Mouse (Mus musculus) kidney, postnatal 4 days (tissue): Measurements from ENCODE around the gene Slc39a1.
"Not testable (repeated sequence)": the region's sequence is repeated elsewhere in the genome, so short reads cannot be mapped to it uniquely, and the experiment has no call there.

ENCODE experiments used
- DNase-seq, 2 experiments: peaks; one replicate each; pipeline ENCODE4 v3.0.0; 2021; ENCODE audit warnings: mixed read lengths in 2 of 2

Slc39a1 gene

DNA sequence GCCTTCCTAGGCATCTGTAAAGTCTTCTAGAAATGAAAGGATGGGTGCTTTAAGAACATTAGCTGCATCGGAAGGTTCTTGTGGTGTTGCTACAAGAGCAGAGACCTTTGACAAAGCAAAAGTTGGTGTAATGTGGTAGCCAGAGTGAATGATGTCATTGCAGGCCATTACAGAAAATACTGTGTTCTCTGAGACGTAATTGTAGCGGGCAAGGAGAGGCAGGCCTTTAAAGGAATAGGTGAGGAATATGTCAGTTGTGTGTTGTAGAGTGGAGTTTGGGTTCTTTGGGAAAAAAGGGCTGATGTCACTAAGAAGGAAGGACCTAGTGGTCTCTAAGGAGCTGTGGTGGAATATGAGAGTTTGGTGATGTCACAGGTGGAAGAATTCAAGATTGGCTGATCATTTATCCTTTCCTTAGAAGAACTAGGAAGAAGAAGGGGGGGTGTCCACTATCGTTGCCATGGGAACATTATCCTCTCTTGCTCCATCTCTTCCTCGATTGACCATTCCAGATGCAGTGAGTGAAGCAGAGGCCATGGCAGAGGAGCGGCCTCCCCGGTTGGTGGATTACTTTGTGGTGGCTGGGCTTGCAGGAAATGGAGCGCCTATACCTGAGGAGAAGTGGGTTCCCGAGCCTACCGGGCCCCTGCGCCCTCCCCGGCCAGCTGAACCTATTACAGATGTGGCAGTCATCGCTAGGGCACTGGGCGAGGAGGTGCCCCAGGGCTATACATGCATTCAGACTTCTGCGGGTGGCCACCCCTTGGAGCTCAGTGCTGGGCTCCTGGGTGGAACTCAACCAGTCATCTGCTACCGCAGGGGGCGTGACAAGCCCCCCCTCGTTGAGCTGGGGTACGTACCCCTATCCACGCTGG is 19.2 kb downstream of the Slc39a1 start:
- DNase-seq, result no peak

DNA sequence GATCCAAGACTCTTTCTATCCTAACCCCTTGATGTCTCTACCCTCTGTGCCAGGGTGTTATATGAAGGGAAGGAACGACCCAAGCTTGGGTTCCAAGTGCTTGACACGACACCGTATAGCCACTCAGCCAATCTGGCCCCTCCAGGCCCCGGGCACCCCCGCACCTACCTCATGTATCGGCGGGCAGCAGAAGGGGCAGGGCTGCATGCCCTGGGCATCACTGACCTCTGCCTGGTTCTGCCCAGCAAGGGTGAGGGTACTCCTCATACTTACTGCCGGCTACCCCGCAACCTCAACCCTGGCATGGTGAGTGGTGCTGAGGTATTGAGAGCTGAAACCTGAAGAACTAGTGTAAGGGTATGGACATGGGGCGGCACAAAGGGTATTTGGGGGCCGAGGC is 20.2 kb downstream of the Slc39a1 start:
- no peak for DNase-seq

- DNase-seq, result no peak
These were observed 21.0 kb downstream of the Slc39a1 start for GRCm38 (mm10) chr3:90268971-90269370.

DNA sequence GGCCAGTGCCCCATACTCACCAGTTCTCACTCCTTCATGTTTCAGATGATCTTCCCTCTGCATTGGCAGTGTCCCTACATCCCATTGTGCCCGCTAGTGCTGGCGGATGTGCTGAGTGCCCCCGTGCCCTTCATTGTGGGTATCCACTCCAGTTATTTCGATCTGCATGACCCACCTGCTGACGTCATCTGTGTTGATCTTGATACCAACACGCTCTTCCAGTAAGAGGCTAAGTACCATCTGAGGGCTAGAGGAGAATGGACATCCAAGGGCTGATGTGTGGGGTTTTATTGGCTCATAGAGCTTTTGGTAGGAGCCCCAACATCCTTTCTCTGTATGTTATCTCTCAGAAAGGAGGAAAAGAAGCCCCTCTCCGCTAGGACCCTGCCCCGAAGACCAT is 22.8 kb downstream of the Slc39a1 start:
- no peak for DNase-seq

DNA sequence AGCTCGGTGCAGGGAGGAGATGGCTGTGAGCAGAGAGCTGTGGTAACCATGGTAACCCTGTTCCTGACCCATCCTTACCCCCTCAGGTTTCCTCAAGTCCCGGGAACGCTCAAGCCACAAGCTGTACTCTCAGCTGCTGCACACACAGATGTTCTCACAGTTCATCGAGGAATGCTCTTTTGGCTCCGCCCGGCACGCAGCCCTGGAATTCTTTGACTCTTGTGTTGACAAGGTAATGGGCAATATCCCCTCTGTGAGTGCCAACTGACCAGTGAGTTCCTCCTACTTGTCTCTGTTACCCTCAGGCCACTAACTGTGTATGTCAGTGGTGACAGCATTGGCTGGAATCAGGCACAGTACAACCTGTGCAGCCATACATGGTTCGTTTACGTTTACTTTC is 24.2 kb downstream of the Slc39a1 start:
- DNase-seq, result no peak

GRCm38 (mm10) chr3:90273855-90274254 is 25.9 kb downstream of the Slc39a1 start:
- DNase-seq, result no peak

GRCm38 (mm10) chr3:90275286-90275685 is 27.3 kb downstream of the Slc39a1 start:
- DNase-seq, result no peak

- no peak for DNase-seq
These were observed 28.9 kb downstream of the Slc39a1 start for GRCm38 (mm10) chr3:90276858-90277257.

- DNase-seq, result no peak
These were observed 29.8 kb downstream of the Slc39a1 start for GRCm38 (mm10) chr3:90277793-90278192.

DNA sequence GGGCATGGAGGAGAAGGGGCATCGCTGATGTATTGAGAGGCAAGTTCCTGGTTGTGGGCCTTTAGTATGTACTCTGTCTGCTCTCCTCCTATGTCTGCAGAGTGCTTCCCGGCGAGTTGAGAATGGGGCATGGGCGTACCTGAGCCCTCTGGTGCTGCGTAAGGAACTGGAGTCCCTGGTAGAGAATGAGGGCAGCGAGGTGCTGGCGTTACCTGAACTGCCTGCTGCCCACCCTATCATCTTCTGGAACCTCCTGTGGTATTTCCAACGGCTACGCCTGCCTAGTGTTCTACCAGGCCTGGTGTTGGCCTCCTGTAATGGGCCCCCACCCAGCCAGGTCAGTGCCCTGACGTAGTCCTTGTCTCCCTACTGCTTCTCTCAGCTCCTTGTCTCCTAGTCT is 30.2 kb downstream of the Slc39a1 start:
- no peak for DNase-seq

DNA sequence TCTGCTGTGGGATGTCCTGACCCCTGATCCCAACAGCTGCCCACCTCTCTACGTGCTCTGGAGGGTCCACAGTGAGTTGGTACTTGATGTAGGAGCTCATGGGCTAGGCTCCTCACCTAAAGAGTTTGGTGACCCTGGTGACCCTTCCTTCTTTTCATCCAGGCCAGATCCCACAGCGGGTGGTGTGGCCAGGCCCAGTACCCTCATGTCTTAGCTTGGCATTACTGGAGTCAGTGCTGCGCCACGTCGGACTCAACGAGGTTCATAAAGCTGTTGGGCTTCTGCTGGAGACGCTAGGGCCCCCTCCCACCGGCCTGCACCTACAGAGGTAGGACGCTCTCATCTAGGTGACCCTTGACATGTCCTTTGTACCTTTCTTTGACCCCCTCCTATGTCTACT is 31.2 kb downstream of the Slc39a1 start:
- no peak for DNase-seq

DNA sequence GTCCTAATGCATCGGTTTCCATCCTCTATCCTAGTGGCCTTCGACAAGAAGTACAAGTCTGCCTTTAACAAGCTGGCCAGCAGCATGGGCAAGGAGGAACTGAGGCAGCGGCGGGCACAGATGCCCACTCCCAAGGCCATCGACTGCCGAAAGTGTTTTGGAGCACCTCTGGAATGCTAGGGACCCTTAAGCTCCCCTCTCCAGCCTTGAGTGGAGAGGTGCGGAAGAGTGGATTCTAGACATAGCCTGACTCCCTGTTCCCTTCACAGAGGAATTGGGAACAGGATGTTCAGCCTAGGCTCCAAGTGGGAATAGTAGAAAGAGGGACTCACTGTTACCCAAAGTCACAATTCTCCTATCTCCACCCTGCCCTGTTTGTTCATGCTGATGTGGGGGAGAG is 31.8 kb downstream of the Slc39a1 start:
- DNase-seq, result no peak

GRCm38 (mm10) chr3:90280708-90281107 is 32.7 kb downstream of the Slc39a1 start:
- DNase-seq, result no peak

- no peak for DNase-seq
These were observed 36.2 kb downstream of the Slc39a1 start for GRCm38 (mm10) chr3:90284150-90284549.

- DNase-seq, result not testable (repeated sequence)
These were observed 41.4 kb downstream of the Slc39a1 start for GRCm38 (mm10) chr3:90289403-90289802.

DNA sequence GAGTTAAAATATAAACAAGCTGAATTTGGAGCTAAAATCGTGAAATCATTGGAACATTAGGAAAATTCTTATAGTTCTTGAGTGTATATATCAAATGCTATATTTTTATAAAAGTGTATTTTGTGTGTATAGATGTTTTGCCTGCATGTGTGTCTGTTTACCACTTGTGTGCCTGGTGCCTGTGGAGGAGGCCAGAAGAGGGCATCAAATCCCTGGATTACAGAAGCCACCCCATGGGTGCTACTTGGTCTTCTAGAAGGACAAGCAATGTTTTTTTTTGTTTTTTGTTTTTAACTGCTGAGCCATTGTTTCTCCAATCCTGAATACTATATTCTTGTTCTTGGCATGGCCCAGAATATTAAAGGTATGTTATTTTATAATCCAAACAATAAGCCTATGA is 42.6 kb downstream of the Slc39a1 start:
- no peak for DNase-seq

DNA sequence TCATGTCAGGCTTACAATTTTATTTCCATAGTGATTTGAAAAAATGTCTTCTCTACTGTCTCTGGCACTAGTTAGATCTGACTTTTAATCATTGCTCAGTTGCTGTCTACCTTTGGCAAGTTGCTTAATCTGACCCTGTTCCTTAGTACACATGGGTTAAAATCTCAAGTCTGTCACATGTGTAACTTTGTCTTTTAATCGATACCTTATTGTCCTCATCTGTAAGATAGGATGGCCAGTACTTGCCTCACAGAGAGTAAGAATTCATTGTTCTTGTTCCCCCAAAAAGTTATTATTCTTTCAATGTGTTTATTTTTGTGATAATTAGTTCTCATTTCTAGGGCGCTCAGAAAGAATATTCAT is 44.0 kb downstream of the Slc39a1 start:
- DNase-seq, result no peak

DNA sequence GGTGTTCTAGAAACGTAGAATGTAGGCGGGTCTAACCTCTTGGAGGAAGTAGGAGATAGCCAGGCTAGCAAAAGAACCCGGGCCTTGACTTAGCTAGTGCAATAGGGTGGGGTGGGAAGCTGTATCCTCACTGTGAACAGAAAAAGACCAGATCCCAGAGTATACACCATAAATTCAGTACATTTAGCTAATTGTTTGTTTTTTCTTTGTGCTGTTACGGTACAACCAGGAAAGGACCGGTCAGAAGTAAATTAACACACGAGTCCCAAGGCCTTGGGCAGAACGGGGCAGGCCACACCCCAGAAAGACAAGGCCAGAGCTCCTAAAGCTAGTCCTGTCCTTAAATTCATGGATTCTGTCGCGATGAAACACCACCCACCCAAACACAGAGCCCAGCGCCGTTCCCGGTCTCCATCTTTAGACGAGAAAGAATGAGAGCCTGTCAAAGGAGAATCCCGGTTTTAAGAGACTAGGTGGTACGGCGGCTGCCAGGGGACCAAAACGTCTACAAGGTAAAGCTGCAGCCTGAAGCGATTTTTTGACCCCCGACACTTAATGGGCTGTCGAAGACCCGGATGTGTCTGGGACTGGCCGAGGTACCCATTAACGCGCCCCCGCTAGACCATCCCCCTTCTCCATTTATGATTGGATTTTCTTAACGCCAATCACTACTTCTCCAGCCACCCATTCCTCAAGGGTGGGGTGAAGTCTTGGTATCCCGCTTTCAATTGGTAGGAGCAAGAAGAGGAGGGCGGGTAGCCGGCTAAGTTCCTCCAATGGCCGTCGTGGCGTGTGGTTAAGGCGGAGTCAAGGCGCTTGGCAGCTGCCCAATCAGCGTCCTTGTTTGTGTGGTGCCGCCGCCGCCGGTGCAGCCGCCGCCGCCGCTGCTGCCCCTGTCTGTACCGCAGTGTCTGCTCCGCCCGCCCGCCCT is 44.6 kb downstream of the Slc39a1 start, which contains the start of gene Gatad2b:
Gene Gatad2b (plus strand): TSS at position 834 of the 931 bp plus-strand sequence.
- DNase-seq, result peak; percentile 98 to 99

GRCm38 (mm10) chr3:90293352-90294063 is 45.5 kb downstream of the Slc39a1 start:
- DNase-seq, result peak; percentile 85 to 91

- peak; percentile 11 to 14 for DNase-seq
These were observed 46.1 kb downstream of the Slc39a1 start for GRCm38 (mm10) chr3:90294064-90294440.

DNA sequence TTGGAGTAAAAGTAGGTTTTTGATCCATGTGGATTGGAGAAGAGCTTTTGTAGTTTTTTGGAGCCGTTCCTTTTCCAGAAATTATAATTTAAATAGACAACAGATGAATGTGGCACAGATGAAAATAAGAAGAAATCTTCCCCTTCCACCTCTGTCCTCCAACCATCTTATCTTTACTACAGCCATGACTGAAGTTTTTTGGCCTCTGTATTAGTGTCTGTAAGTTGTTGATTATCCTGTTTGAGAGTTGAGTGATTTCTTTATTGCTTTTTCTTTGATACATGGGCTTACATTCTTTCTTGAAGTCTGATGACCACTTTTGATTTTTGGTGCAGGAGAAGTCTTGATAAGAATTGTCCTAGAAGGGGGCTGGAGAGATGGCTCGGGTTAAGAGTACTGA is 46.7 kb downstream of the Slc39a1 start:
- DNase-seq, result no peak
